Comparison of ENCODE assay signal across 9 mouse cellular contexts in genomic region chr1:54924309-54924685, GRCm38 (mm10). TPM values are rescaled to one million over a fixed set of nuclear protein-coding genes. Genes with fewer than 3 reads are reported as not detected.
A peak's percentile ranks its signal among the peaks of the same experiment; 100 is the strongest.
DNase-seq lines count a peak whose midpoint lies in the region; ATAC-seq and TF ChIP-seq lines count a peak whose summit lies in the region.
"Had no signal": no experiment of that assay in that cellular context is flagged by ENCODE, and none has a peak within 500 bp of the region (broad histone marks: within the 10 kb centered on the region; RNA-seq: fewer than 3 reads in every experiment).

No protein-coding gene starts in this region.

- no peak overlapping the region for H3K27ac ChIP-seq in lung, embryonic 16.5 days (ENCODE audit: low read length)
- peak overlapping the region; percentile 49 for H3K27ac ChIP-seq in embryonic facial prominence, embryonic 14.5 days (replicated peaks; ENCODE audit: low read depth, low read length)
- no peak overlapping the region for H3K27ac ChIP-seq in limb, embryonic 11.5 days (replicated peaks; ENCODE audit: low read depth, low read length)
- H3K27ac ChIP-seq in small intestine, adult 2 months (ENCODE audit: insufficient read depth, low read depth, low read length), result peak overlapping the region; percentile 49

- ATAC-seq in lung, embryonic 16.5 days (ENCODE audit: low read depth), result no peak
- ATAC-seq in embryonic facial prominence, embryonic 14.5 days (ENCODE audit: low read depth), result no peak
- no peak for ATAC-seq in limb, embryonic 11.5 days (ENCODE audit: insufficient number of reproducible peaks, low FRiP score, low TSS enrichment, low read depth)
- ATAC-seq in cerebellum, adult (ENCODE audit: insufficient number of reproducible peaks, low FRiP score, low TSS enrichment), result no peak

- 72% methylated on average over 4 of the region's 4 CpGs for WGBS in lung, embryonic 16.5 days
- 67% methylated on average over 4 of the region's 4 CpGs for WGBS in embryonic facial prominence, embryonic 14.5 days
- WGBS in limb, embryonic 11.5 days, result 82% methylated on average over 4 of the region's 4 CpGs
- 77% methylated on average over 4 of the region's 4 CpGs for WGBS in small intestine, adult 2 months

- no peak for DNase-seq in lung, postnatal 14 days
- DNase-seq in embryonic facial prominence, embryonic 14.5 days (ENCODE audit: low spot score), result no peak
- no peak for DNase-seq in limb, embryonic 11.5 days (ENCODE audit: low spot score)
- no peak for DNase-seq in adrenal gland, adult 18-20 months (ENCODE audit: low spot score in 2 of 2)
- no peak for DNase-seq in left cerebral cortex, adult 9 months (ENCODE audit: low spot score in 2 of 2)
- DNase-seq: embryo, embryonic 11 days had no signal

- H3K36me3 ChIP-seq in lung, embryonic 16.5 days (ENCODE audit: control insufficient read depth, insufficient read depth, low read length), result no peaks in the 10 kb centered on the region
- H3K36me3 ChIP-seq in embryonic facial prominence, embryonic 14.5 days (ENCODE audit: control insufficient read depth, insufficient read depth, low read length), result no peaks in the 10 kb centered on the region
- H3K36me3 ChIP-seq in limb, embryonic 11.5 days (ENCODE audit: control insufficient read depth, insufficient read depth, low read length), result no peaks in the 10 kb centered on the region
- H3K36me3 ChIP-seq in small intestine, adult 2 months (ENCODE audit: control insufficient read depth, insufficient read depth, low read length), result no peaks in the 10 kb centered on the region

- peaks cover 27% of the 10 kb centered on the region for H3K4me1 ChIP-seq in lung, embryonic 16.5 days (replicated peaks; ENCODE audit: control insufficient read depth, insufficient read depth, low read length)
- H3K4me1 ChIP-seq in embryonic facial prominence, embryonic 14.5 days (ENCODE audit: control insufficient read depth, insufficient read depth, low read length), result peaks cover 19% of the 10 kb centered on the region
- peaks cover 12% of the 10 kb centered on the region for H3K4me1 ChIP-seq in limb, embryonic 11.5 days (ENCODE audit: control insufficient read depth, insufficient read depth, low read length)
- peaks cover 10% of the 10 kb centered on the region for H3K4me1 ChIP-seq in small intestine, adult 2 months (ENCODE audit: control insufficient read depth, insufficient read depth, insufficient read length, low read length)

- TF ChIP-seq CTCF in small intestine, adult 2 months (IDR thresholded peaks at IDR 0.05; ENCODE audit: extremely low read depth, insufficient read length, insufficient replicate concordance, low read depth, low read length), result no peak

- peak overlapping the region; percentile 81 for H3K4me3 ChIP-seq in lung, embryonic 16.5 days (ENCODE audit: low read length)
- peak overlapping the region; percentile 87 for H3K4me3 ChIP-seq in embryonic facial prominence, embryonic 14.5 days (ENCODE audit: low read depth, low read length)
- H3K4me3 ChIP-seq in limb, embryonic 11.5 days (ENCODE audit: low read depth, low read length), result no peak overlapping the region; the same call in 1 of the 2 replicates
- H3K4me3 ChIP-seq in small intestine, adult 2 months (ENCODE audit: low read depth, low read length), result peak overlapping the region; percentile 46

- TF ChIP-seq POLR2A in small intestine, adult 2 months (IDR thresholded peaks at IDR 0.05; ENCODE audit: low read depth, low read length), result no peak

- H3K4me2 ChIP-seq in lung, embryonic 16.5 days (ENCODE audit: low read depth, low read length), result peak overlapping the region; percentile 97
- H3K4me2 ChIP-seq in embryonic facial prominence, embryonic 14.5 days (ENCODE audit: low read depth, low read length), result peak overlapping the region; percentile 63
- H3K4me2 ChIP-seq in limb, embryonic 11.5 days (ENCODE audit: low read depth, severe bottlenecking), result peak overlapping the region; percentile 86

- no peak overlapping the region for H3K9ac ChIP-seq in lung, embryonic 16.5 days (ENCODE audit: low read length)
- H3K9ac ChIP-seq in embryonic facial prominence, embryonic 14.5 days (ENCODE audit: low read depth, low read length), result peak overlapping the region; percentile 87
- H3K9ac ChIP-seq in limb, embryonic 11.5 days (ENCODE audit: low read length), result no peak overlapping the region; the same call in 1 of the 2 replicates

- H3K27me3 ChIP-seq in lung, embryonic 16.5 days (ENCODE audit: control insufficient read depth, insufficient read depth, low read depth, low read length), result no peaks in the 10 kb centered on the region
- H3K27me3 ChIP-seq in embryonic facial prominence, embryonic 14.5 days (replicated peaks; ENCODE audit: control insufficient read depth, insufficient read depth, low read length), result no peaks in the 10 kb centered on the region
- no peaks in the 10 kb centered on the region for H3K27me3 ChIP-seq in limb, embryonic 11.5 days (ENCODE audit: control insufficient read depth, insufficient read depth, low read length)
- H3K27me3 ChIP-seq in small intestine, adult 2 months (ENCODE audit: control insufficient read depth, insufficient read depth, low read length), result no peaks in the 10 kb centered on the region

- H3K9me3 ChIP-seq in lung, embryonic 16.5 days (ENCODE audit: control insufficient read depth, low read length), result no peaks in the 10 kb centered on the region
- H3K9me3 ChIP-seq in embryonic facial prominence, embryonic 14.5 days (ENCODE audit: control insufficient read depth, low read length), result no peaks in the 10 kb centered on the region
- no peaks in the 10 kb centered on the region for H3K9me3 ChIP-seq in limb, embryonic 11.5 days (ENCODE audit: control insufficient read depth, low read length)

RNA-seq across cellular contexts. Expression of gene Ankrd44, which starts 1.9 kb away (rescaled TPM):
- polyA plus RNA-seq in lung, embryonic 16.5 days (2015; fragmentation: Nextera tagmentation; extraction: Ambion mirVana), result 19.5 and 25.6 TPM in 2 replicates
- polyA plus RNA-seq in embryonic facial prominence, embryonic 14.5 days (2014; fragmentation: Nextera tagmentation; extraction: Ambion mirVana), result 24.8 and 28.9 TPM in 2 replicates
- 23.5 and 24.6 TPM in 2 replicates for polyA plus RNA-seq in limb, embryonic 11.5 days (2014; fragmentation: Nextera tagmentation; extraction: Ambion mirVana)
- polyA plus RNA-seq in small intestine, adult 2 months (2012; rRNA removed), result 3.7 and 4.2 TPM in 2 replicates
- total RNA-seq in adrenal gland, adult 18-20 months (2021), result 10 to 100 TPM; 15.5 to 19.9 TPM

Comparison
In these comparisons a context has a peak if more than half of its experiments do, and no peak if none do; other contexts are left out.
1. H3K27ac ChIP-seq: peak in embryonic facial prominence, embryonic 14.5 days (single experiment) and small intestine, adult 2 months (single experiment); none in lung, embryonic 16.5 days (single experiment) and limb, embryonic 11.5 days (single experiment).
2. Peak in every context shown above with its lines, with median percentiles within 50 percentile points of each other: H3K4me2 ChIP-seq.